Mouse (Mus musculus) kidney, postnatal 0 days (tissue): ENCODE measurements at regions not wholly inside any gene's neighbourhood (a gene's known extent, or its start where the extent isn't known, plus 50 kb on each side); places are given as distances from the start of the nearest gene placed in this dataset.
"Not testable (repeated sequence)": the region's sequence is repeated elsewhere in the genome, so short reads cannot be mapped to it uniquely, and the experiment has no call there.

Source experiments
- ATAC-seq: fragments of 200-750 bp; cut with Nextera tagmentation; replicated peaks from 2 replicates; pipeline ENCODE4 v1.8.0; 2017; ENCODE audit warnings: low read depth, moderate number of reproducible peaks, moderate TSS enrichment, moderate library complexity; ENCODE audit not compliant: low FRiP score
- DNase-seq: peaks from one replicate; pipeline ENCODE4 v3.0.0-alpha.2; 2016; ENCODE audit warnings: low spot score
- H3K27ac ChIP-seq: fragments of 300-500 bp; sonication (generic); 2 replicates; pipeline ENCODE4 v1.5.1; 2014; ENCODE audit warnings: mild to moderate bottlenecking
- H3K27me3 ChIP-seq: fragments of 300-500 bp; sonication (generic); 2 replicates; pipeline ENCODE4 v1.6.1; 2014; ENCODE audit warnings: low read length, mixed read lengths; ENCODE audit not compliant: insufficient read depth
- H3K36me3 ChIP-seq: fragments of 300-500 bp; sonication (generic); 2 replicates; pipeline ENCODE4 v1.6.1; 2014; ENCODE audit warnings: low read length, mixed read lengths; ENCODE audit not compliant: insufficient read depth
- H3K4me1 ChIP-seq: fragments of 300-500 bp; sonication (generic); replicated peaks from 2 replicates; pipeline ENCODE4 v1.6.1; 2014; ENCODE audit warnings: antibody characterized with exemption, low read length, mixed read lengths; ENCODE audit not compliant: insufficient read depth
- H3K4me2 ChIP-seq: fragments of 300-500 bp; sonication (generic); 2 replicates; pipeline ENCODE4 v1.6.1; 2014; ENCODE audit warnings: mild to moderate bottlenecking, low read length, moderate library complexity, mixed read lengths
- H3K4me3 ChIP-seq: fragments of 300-500 bp; sonication (generic); replicated peaks from 2 replicates; pipeline ENCODE4 v1.5.1; 2014; ENCODE audit warnings: low read depth, low read length
- H3K9ac ChIP-seq: fragments of 300-500 bp; sonication (generic); 2 replicates; pipeline ENCODE4 v1.6.1; 2014; ENCODE audit warnings: low read depth, low read length
- H3K9me3 ChIP-seq: fragments of 300-500 bp; sonication (generic); replicated peaks from 2 replicates; pipeline ENCODE4 v1.6.1; 2016; ENCODE audit warnings: low read length, inconsistent platforms, mixed read lengths
- CTCF ChIP-seq: IDR thresholded peaks from 2 replicates; pipeline ENCODE4 v1.5.1; 2016; ENCODE audit warnings: antibody characterized with exemption, low read depth, mild to moderate bottlenecking, moderate library complexity
- WGBS: fragments of 180-500 bp; shearing (Covaris S2); extraction: QIAGEN DNeasy Blood & Tissue Kit; methylation state at CpG from one replicate; pipeline ENCODE4 v1.1.7; 2014; 5-methylcytosine and 5-hydroxymethylcytosine counted together

- 82% methylated on average over 2 of the region's 2 CpGs for WGBS
- ATAC-seq (no peak), DNase-seq (no peak)
- H3K9me3 ChIP-seq, result no peaks in the 10 kb centered on the region
- no peaks in the 10 kb centered on the region for H3K27me3 ChIP-seq
- H3K4me3 ChIP-seq, result no peak overlapping the region
- H3K36me3 ChIP-seq, result no peaks in the 10 kb centered on the region
- no peak overlapping the region for H3K9ac ChIP-seq
- H3K27ac ChIP-seq, result no peak overlapping the region
- no peaks in the 10 kb centered on the region for H3K4me1 ChIP-seq
- no peak for TF ChIP-seq CTCF
- no peak overlapping the region for H3K4me2 ChIP-seq
Observed at GRCm38 (mm10) chrX:133119026-133119425, 569.8 kb downstream of the Pcdh19 start.

DNA sequence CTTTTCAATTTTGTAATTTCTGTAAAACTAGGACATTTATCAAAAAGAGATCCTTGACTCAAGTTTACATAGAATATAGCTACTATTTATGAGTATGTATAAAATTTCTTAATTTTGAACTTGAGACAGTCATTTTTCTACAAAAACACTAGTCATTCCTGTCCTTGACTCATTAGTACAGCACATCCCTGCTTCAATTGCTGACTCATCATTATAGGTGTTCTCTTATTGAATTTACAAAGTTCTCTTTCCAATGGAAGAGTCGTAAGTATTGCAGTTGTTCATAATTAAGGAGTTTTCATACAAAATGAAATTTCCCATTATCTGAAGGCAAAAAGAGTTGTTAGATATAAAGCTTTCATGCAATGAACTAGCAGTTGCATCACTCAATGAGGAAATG, 578.6 kb downstream of the Pcdh19 start:
- no peak overlapping the region for H3K9ac ChIP-seq
- 88% methylated on average over 1 of the region's 1 CpGs for WGBS
- no peaks in the 10 kb centered on the region for H3K9me3 ChIP-seq
- H3K4me1 ChIP-seq, result no peaks in the 10 kb centered on the region
- DNase-seq, result no peak
- H3K4me2 ChIP-seq, result no peak overlapping the region
- TF ChIP-seq CTCF, result no peak
- ATAC-seq, result no peak
- no peaks in the 10 kb centered on the region for H3K36me3 ChIP-seq
- no peaks in the 10 kb centered on the region for H3K27me3 ChIP-seq
- no peak overlapping the region for H3K4me3 ChIP-seq
- no peak overlapping the region for H3K27ac ChIP-seq

- H3K9ac ChIP-seq, result no peak overlapping the region
- H3K36me3 ChIP-seq, result no peaks in the 10 kb centered on the region
- no peak overlapping the region for H3K27ac ChIP-seq
- no peaks in the 10 kb centered on the region for H3K9me3 ChIP-seq
- no peak overlapping the region for H3K4me2 ChIP-seq
- ATAC-seq, result no peak
- WGBS, result 81% methylated on average over 2 of the region's 3 CpGs
- DNase-seq, result no peak
- H3K4me3 ChIP-seq, result no peak overlapping the region
- no peaks in the 10 kb centered on the region for H3K27me3 ChIP-seq
- H3K4me1 ChIP-seq, result no peaks in the 10 kb centered on the region
- peak; percentile 11; the same call in 1 of the 2 replicates for TF ChIP-seq CTCF
Observed at GRCm38 (mm10) chrX:133092983-133093382, 595.8 kb downstream of the Pcdh19 start.

- ATAC-seq, H3K9me3 ChIP-seq, H3K36me3 ChIP-seq, H3K9ac ChIP-seq, H3K4me1 ChIP-seq, H3K4me2 ChIP-seq, H3K4me3 ChIP-seq, DNase-seq, H3K27ac ChIP-seq, H3K27me3 ChIP-seq: not testable (repeated sequence)
- 65% methylated on average over 3 of the region's 3 CpGs for WGBS
Observed at GRCm38 (mm10) chrX:133064116-133064515, 624.7 kb downstream of the Pcdh19 start.
